Mouse (Mus musculus) cortical plate, adult 2 months (tissue): Measurements from ENCODE around the gene Wfdc1.

Source experiments
- CTCF ChIP-seq: fragments of 200-500 bp; IDR thresholded peaks from 2 replicates; pipeline ENCODE4 v1.5.1; 2011; ENCODE audit warnings: mild to moderate bottlenecking, control low read depth, low read length; ENCODE audit not compliant: insufficient read depth; ENCODE audit errors: extremely low read depth
- POLR2A ChIP-seq: fragments of 200-500 bp; IDR thresholded peaks from 2 replicates; pipeline ENCODE4 v1.6.1; 2011; ENCODE audit warnings: mild to moderate bottlenecking, low read length, control low read depth; ENCODE audit not compliant: insufficient read depth; ENCODE audit errors: extremely low read depth

- TF ChIP-seq CTCF (no peak), POLR2A (no peak)
Observed at GRCm38 (mm10) chr8:119627613-119628359, 38.4 kb upstream of the Wfdc1 start.
